Mouse (Mus musculus) MEL (cell line): ENCODE measurements around the gene Tbc1d7.

Experiments used
- ETS1 ChIP-seq: IDR thresholded peaks from 2 replicates; pipeline ENCODE4 v1.6.1; 2012; ENCODE audit warnings: low read depth, mild to moderate bottlenecking, inconsistent platforms, low read length, improper control_type of control experiment, moderate library complexity
- MAX ChIP-seq: IDR thresholded peaks from 2 replicates; pipeline ENCODE4 v1.6.1; 2011; ENCODE audit warnings: low read length, improper control_type of control experiment

GRCm38 (mm10) chr13:43144720-43145418 is 26.4 kb downstream of the Tbc1d7 start:
- no peak for TF ChIP-seq ETS1
- no peak for TF ChIP-seq MAX
